Mouse (Mus musculus): ENCODE data around the gene Srpk2. TPM values are rescaled to one million over a fixed set of nuclear protein-coding genes. Genes with fewer than 3 reads are reported as not detected.
"Not testable (repeated sequence)": the region's sequence is repeated elsewhere in the genome, so short reads cannot be mapped to it uniquely, and the experiment has no call there.

Srpk2 gene
- polyA plus RNA-seq, 1 experiment from 2014 or later, result 30.5 TPM

DNA sequence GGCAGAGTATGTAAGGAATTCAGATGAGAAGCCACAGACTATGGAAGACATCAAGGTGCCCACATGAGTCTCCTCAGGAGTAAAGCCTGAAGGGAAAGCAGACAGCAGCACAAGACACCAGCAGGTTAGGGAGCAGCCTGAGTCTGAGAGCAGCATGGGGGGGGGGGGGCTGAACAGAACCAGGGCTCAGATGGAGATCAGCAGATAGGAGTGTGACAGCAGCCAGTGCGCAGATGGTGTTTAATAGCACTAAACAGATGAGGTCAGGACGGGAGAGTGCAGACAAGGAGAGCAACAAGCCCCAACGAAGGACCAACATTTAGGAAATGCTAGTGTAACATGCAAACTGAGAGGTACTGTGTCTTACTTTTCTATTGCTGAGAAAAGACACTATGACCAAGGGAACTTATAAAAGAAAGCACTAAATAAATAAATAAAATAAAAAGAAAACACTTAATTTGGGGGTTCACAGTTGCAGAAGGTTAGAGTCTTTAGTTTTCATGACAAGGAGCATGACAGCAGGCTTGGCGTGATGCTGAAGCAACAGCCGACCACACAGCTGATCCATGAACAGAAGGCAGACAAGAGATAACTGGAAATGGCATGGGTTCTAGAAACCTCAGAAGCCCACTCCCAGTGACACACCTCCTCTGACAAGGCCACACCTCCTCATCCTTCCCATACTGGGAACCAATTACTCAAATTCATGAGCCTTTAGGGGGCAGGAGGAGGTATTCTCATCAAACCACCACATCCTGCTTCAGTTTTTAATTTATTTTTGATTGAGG, 84.5 kb downstream of the Srpk2 start:
- Histone ChIP-seq H3K27ac (ENCODE audit: low read length) (no peak overlapping the region), H3K36me3 (ENCODE audit: control insufficient read depth, insufficient read depth, low read length) (no peaks in the 10 kb centered on the region; the same call in 1 of the 2 replicates), H3K9ac (ENCODE audit: low read depth, low read length) (no peak overlapping the region), H3K4me3 (ENCODE audit: low read length) (no peak overlapping the region), H3K27me3 (replicated peaks; ENCODE audit: control insufficient read depth, insufficient read depth, low read length) (no peaks in the 10 kb centered on the region), H3K9me3 (ENCODE audit: control insufficient read depth, low read length) (no peaks in the 10 kb centered on the region), H3K4me2 (ENCODE audit: low read depth, low read length) (no peak overlapping the region), H3K4me1 (ENCODE audit: control insufficient read depth, insufficient read depth, low read length) (peaks cover 3% of the 10 kb centered on the region; the same call in 1 of the 2 replicates)
- 68% methylated on average over 5 of the region's 5 CpGs for WGBS
- ATAC-seq, result no peak

DNA sequence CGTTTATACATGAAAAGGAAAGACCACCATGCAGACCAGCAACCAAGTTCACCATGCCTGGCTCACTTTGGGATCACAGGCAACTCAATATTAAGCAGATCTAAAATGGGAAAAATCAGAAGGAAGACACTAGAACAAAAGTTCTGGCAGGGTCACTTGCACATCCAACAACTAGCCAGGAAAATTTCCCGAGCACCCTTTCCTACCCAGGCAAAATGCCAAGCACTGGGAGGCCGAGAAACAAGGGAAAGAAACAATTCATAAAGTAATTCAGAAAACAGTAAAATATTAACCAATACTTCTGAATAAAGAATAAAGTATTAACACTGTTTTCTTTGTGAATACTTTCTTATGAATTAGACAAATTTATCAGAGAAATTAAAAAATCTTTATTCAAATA, 85.2 kb downstream of the Srpk2 start:
- Histone ChIP-seq H3K4me1 (ENCODE audit: control insufficient read depth, insufficient read depth, low read length) (peaks cover 1% of the 10 kb centered on the region; the same call in 1 of the 2 replicates), H3K4me3 (ENCODE audit: low read length) (no peak overlapping the region), H3K27me3 (replicated peaks; ENCODE audit: control insufficient read depth, insufficient read depth, low read length) (no peaks in the 10 kb centered on the region), H3K36me3 (ENCODE audit: control insufficient read depth, insufficient read depth, low read length) (no peaks in the 10 kb centered on the region; the same call in 1 of the 2 replicates), H3K4me2 (ENCODE audit: low read depth, low read length) (no peak overlapping the region), H3K9me3 (ENCODE audit: control insufficient read depth, low read length) (no peaks in the 10 kb centered on the region), H3K27ac (ENCODE audit: low read length) (no peak overlapping the region), H3K9ac (ENCODE audit: low read depth, low read length) (no peak overlapping the region)
- no peak for ATAC-seq
- WGBS, result 56% methylated on average over 3 of the region's 3 CpGs

GRCm38 (mm10) chr5:23598491-23598890, 85.9 kb downstream of the Srpk2 start:
- Histone ChIP-seq H3K4me1 (ENCODE audit: control insufficient read depth, insufficient read depth, low read length) (no peaks in the 10 kb centered on the region), H3K36me3 (ENCODE audit: control insufficient read depth, insufficient read depth, low read length) (no peaks in the 10 kb centered on the region; the same call in 1 of the 2 replicates), H3K27me3 (replicated peaks; ENCODE audit: control insufficient read depth, insufficient read depth, low read length) (no peaks in the 10 kb centered on the region), H3K9ac (ENCODE audit: low read depth, low read length) (no peak overlapping the region), H3K9me3 (ENCODE audit: control insufficient read depth, low read length) (no peaks in the 10 kb centered on the region), H3K4me3 (ENCODE audit: low read length) (no peak overlapping the region), H3K4me2 (ENCODE audit: low read depth, low read length) (no peak overlapping the region), H3K27ac (ENCODE audit: low read length) (no peak overlapping the region)
- WGBS, result 68% methylated on average over 12 of the region's 12 CpGs
- no peak for ATAC-seq

DNA sequence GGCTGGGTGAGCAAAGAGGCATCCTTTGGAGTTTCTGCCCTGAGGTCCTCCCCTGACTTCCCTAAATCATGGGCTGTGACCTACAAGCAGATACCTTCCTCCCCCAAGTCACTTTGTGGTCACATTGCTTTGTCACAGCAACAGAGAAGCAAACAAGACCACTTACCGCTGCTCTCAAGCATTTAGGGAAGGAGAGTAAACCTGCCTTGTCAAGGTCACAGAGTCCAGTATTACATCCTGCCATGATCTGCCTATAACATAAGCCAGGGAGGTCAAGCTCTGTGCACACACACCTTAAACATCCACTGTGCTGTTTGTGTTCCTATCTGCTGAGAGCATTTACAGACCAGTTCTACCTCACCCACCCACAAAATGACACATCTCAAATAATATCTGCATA, 86.4 kb downstream of the Srpk2 start:
- Histone ChIP-seq H3K4me1 (ENCODE audit: control insufficient read depth, insufficient read depth, low read length) (no peaks in the 10 kb centered on the region), H3K27ac (ENCODE audit: low read length) (no peak overlapping the region), H3K9ac (ENCODE audit: low read depth, low read length) (no peak overlapping the region), H3K27me3 (replicated peaks; ENCODE audit: control insufficient read depth, insufficient read depth, low read length) (no peaks in the 10 kb centered on the region), H3K4me3 (ENCODE audit: low read length) (no peak overlapping the region), H3K9me3 (ENCODE audit: control insufficient read depth, low read length) (no peaks in the 10 kb centered on the region), H3K36me3 (ENCODE audit: control insufficient read depth, insufficient read depth, low read length) (no peaks in the 10 kb centered on the region; the same call in 1 of the 2 replicates), H3K4me2 (ENCODE audit: low read depth, low read length) (no peak overlapping the region)
- no peak for ATAC-seq
- 34% methylated on average over 1 of the region's 1 CpGs for WGBS

DNA sequence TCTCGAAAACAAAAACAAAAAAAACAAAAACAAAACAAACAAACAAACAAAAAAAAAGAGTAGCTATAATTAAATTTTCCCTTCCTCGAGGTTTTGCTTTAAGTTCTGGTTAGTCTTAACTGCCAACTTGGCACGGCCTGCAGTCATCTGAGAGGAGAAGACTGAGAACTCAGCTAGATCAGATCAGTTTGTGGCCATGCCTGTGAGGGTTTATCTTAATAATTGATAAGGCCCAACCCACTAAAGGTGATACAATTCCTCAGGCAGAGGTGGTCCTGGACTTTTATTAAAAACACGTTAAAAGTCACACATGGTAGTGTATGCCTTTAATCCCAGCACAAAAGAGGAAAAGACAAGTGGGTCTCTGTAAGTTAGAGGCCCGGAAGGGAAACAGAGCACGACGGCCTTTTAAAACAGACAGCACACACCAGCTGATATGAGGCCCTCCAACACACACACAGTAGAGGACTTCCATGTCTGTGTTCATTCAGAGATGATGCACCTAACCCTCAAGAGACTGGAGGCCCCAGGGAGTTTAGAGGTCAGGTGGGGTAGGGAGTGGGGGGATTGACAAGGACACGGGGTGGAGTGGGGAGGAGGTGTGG, 87.1 kb downstream of the Srpk2 start:
- H3K9me3 ChIP-seq (ENCODE audit: control insufficient read depth, low read length), result no peaks in the 10 kb centered on the region
- ATAC-seq, result no peak

DNA sequence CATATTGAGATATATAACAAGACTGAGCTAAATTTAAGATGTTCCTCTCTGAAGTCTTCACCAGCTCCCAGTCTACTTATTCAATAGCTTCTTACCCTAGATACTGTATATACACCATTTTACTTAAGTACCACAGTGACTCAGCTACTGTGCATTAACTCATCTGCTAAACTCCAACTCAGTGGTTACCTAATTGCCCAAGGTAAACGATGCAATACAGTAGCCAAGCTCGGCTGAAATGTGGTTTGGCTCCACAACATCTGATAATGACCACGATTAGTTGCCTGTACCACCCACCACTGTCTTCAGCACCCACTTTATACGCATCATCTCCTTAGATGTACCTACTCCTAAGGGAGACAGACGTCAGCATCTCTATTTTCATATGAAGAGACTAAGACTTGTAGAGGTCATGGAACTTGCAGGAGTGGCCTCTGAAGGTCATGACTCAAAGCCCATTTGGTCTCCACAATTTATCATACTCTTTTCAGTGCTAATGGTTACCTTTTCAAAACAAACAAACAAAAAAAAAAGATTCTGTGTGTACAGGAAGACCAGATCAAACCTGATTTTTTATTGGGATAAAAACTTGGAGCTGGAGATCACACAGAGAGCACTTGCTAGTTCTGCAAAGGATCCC, 88.0 kb downstream of the Srpk2 start:
- H3K27me3 ChIP-seq (replicated peaks; ENCODE audit: control insufficient read depth, insufficient read depth, low read length), result no peaks in the 10 kb centered on the region
- no peaks in the 10 kb centered on the region; the same call in 1 of the 2 replicates for H3K36me3 ChIP-seq (ENCODE audit: control insufficient read depth, insufficient read depth, low read length)
- H3K4me1 ChIP-seq (ENCODE audit: control insufficient read depth, insufficient read depth, low read length), result no peaks in the 10 kb centered on the region
- ATAC-seq, result no peak
- 84% methylated on average over 5 of the region's 5 CpGs for WGBS
- no peaks in the 10 kb centered on the region for H3K9me3 ChIP-seq (ENCODE audit: control insufficient read depth, low read length)
- H3K4me2 ChIP-seq (ENCODE audit: low read depth, low read length), result no peak overlapping the region
- no peak overlapping the region for H3K4me3 ChIP-seq (ENCODE audit: low read length)
- H3K9ac ChIP-seq (ENCODE audit: low read depth, low read length), result no peak overlapping the region
- no peak overlapping the region for H3K27ac ChIP-seq (ENCODE audit: low read length)

More for the DNA sequence above, 87.1 kb downstream of the Srpk2 start:
- no peak overlapping the region for H3K27ac ChIP-seq (ENCODE audit: low read length)
- 74% methylated on average over 8 of the region's 8 CpGs for WGBS
- no peaks in the 10 kb centered on the region; the same call in 1 of the 2 replicates for H3K36me3 ChIP-seq (ENCODE audit: control insufficient read depth, insufficient read depth, low read length)
- no peaks in the 10 kb centered on the region for H3K4me1 ChIP-seq (ENCODE audit: control insufficient read depth, insufficient read depth, low read length)
- no peak overlapping the region for H3K9ac ChIP-seq (ENCODE audit: low read depth, low read length)
- no peaks in the 10 kb centered on the region for H3K27me3 ChIP-seq (replicated peaks; ENCODE audit: control insufficient read depth, insufficient read depth, low read length)
- H3K4me3 ChIP-seq (ENCODE audit: low read length), result no peak overlapping the region
- H3K4me2 ChIP-seq (ENCODE audit: low read depth, low read length), result no peak overlapping the region

- 86% methylated on average over 4 of the region's 5 CpGs for WGBS
These were observed 94.1 kb downstream of the Srpk2 start for GRCm38 (mm10) chr5:23590298-23590697.

DNA sequence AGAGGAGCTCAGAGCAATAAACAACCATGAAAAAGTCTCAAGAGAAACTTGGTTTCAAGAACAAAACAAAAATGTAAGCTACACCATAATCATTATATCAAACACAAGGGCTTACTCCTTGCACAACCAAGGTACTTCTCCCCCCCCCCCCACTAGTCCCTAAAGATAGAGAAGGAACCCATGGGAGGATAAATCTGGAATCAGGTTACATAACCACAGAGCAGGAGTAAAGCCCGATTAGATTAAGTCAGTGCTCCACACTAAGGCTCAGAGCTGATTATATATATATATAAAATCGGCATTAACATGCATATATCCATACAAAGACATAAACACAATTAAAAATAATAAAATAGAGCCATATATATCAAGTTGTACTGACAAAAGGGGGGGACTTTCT, 96.8 kb downstream of the Srpk2 start:
- WGBS, result 75% methylated on average over 2 of the region's 2 CpGs
- H3K4me1 ChIP-seq (ENCODE audit: control insufficient read depth, insufficient read depth, low read length), result no peaks in the 10 kb centered on the region
- no peak for ATAC-seq
- H3K27me3 ChIP-seq (replicated peaks; ENCODE audit: control insufficient read depth, insufficient read depth, low read length), result no peaks in the 10 kb centered on the region
- H3K36me3 ChIP-seq (ENCODE audit: control insufficient read depth, insufficient read depth, low read length), result no peaks in the 10 kb centered on the region
- no peak overlapping the region for H3K9ac ChIP-seq (ENCODE audit: low read depth, low read length)
- H3K4me2 ChIP-seq (ENCODE audit: low read depth, low read length), result no peak overlapping the region
- H3K4me3 ChIP-seq (ENCODE audit: low read length), result no peak overlapping the region
- no peaks in the 10 kb centered on the region for H3K9me3 ChIP-seq (ENCODE audit: control insufficient read depth, low read length)
- H3K27ac ChIP-seq (ENCODE audit: low read length), result no peak overlapping the region

More at GRCm38 (mm10) chr5:23590298-23590697, 94.1 kb downstream of the Srpk2 start:
- H3K9me3 ChIP-seq (ENCODE audit: control insufficient read depth, low read length); H3K27ac ChIP-seq (ENCODE audit: low read length); H3K9ac ChIP-seq (ENCODE audit: low read depth, low read length); H3K27me3 ChIP-seq (replicated peaks; ENCODE audit: control insufficient read depth, insufficient read depth, low read length); H3K4me2 ChIP-seq (ENCODE audit: low read depth, low read length); H3K36me3 ChIP-seq (ENCODE audit: control insufficient read depth, insufficient read depth, low read length); H3K4me1 ChIP-seq (ENCODE audit: control insufficient read depth, insufficient read depth, low read length); H3K4me3 ChIP-seq (ENCODE audit: low read length): not testable (repeated sequence)
- ATAC-seq, result peak; percentile 53; the same call in 1 of the 2 replicates
